Mouse (Mus musculus): ENCODE results near the gene Ppp1r9b. TPM values are rescaled to one million over a fixed set of nuclear protein-coding genes. Genes with fewer than 3 reads are reported as not detected.

The Ppp1r9b gene
- polyA plus RNA-seq, 1 experiment from 2014 or later = 4.9 TPM

DNA sequence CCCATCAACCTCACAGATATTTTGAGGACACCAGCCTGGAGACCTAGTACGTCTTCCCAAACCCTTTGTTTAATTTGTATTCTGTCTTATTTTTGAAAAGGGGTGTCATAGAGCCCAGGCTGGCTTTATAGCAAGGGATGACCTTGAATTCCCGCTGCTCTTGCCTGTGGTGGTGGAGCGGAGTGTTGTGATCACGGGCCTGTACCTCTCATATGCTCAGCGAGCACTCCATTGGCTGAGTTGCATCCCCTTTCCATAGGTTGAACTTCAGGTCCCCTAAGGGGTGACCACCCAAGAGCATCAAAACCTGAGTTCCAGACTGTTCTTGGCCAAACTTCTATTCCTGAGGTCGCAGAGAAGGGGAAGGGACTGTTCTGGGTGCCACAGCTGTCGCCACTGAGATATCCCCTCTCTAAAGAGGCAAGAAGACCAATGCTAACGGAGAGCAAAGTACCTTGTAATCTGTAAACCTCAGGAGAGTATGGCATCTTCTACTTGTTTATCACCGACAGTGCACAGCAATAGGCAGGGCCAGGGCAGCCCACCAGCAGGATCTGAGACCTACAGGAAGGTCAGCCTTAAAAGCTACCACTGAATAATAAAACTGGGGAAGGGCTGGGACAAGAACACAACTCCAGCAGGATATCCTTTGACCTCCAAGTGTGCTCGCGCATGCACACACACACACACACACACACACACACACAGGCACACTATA lies 11.2 kb upstream of the Ppp1r9b start:
- no peak; the same call in 1 of the 2 replicates for ATAC-seq (ENCODE audit: low FRiP score, low TSS enrichment)
- no peak overlapping the region for H3K9ac ChIP-seq (ENCODE audit: low read length)

DNA sequence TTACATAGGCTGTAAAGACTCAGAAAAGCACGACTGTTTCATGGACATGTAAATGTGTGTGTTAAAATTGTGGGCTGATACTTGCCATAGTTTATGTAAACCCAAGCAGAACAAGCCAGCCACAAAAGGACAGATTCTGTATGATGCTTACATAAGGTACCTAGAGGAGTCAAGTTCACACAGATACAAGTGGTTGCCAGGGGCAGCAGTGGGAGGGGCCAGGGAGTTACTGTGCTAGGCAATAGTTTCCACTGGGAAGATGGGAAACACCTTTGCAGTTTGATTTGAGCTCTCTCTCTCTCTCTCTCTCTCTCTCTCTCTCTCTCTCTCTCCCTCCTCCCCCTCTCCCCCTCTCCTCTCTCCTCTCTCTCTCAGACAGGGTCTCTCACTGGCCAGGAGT lies 5.7 kb upstream of the Ppp1r9b start:
- WGBS = 31% methylated on average over 1 of the region's 1 CpGs
- H3K27ac ChIP-seq (replicated peaks) = no peak overlapping the region
- no peaks in the 10 kb centered on the region for H3K9me3 ChIP-seq (ENCODE audit: control insufficient read depth, low read length)
- DNase-seq (ENCODE audit: low spot score) (no peak), ATAC-seq (ENCODE audit: low FRiP score, low TSS enrichment) (no peak)
- no peak overlapping the region for H3K9ac ChIP-seq (ENCODE audit: low read length)
- TF ChIP-seq EP300 (optimal IDR thresholded peaks at IDR 0.05) (no peak), CTCF (IDR thresholded peaks at IDR 0.05; ENCODE audit: low read depth) (no peak)
- no peaks in the 10 kb centered on the region for H3K27me3 ChIP-seq (ENCODE audit: control insufficient read depth, insufficient read depth, low read length)
- H3K4me1 ChIP-seq (replicated peaks; ENCODE audit: control insufficient read depth, insufficient read depth) = peaks cover 5% of the 10 kb centered on the region; the same call in 1 of the 2 replicates
- H3K36me3 ChIP-seq (ENCODE audit: control insufficient read depth, insufficient read depth, low read length) = no peaks in the 10 kb centered on the region
- no peak overlapping the region for H3K4me2 ChIP-seq (replicated peaks; ENCODE audit: low read depth)
- H3K4me3 ChIP-seq (ENCODE audit: low read depth, low read length) = no peak overlapping the region

More for the DNA sequence above, 11.2 kb upstream of the Ppp1r9b start:
- no peaks in the 10 kb centered on the region for H3K4me1 ChIP-seq (replicated peaks; ENCODE audit: control insufficient read depth, insufficient read depth)
- H3K27ac ChIP-seq (replicated peaks) = no peak overlapping the region
- DNase-seq (ENCODE audit: low spot score) = no peak
- no peaks in the 10 kb centered on the region for H3K9me3 ChIP-seq (ENCODE audit: control insufficient read depth, low read length)
- no peak for TF ChIP-seq EP300 (optimal IDR thresholded peaks at IDR 0.05)
- no peak for TF ChIP-seq CTCF (IDR thresholded peaks at IDR 0.05; ENCODE audit: low read depth)
- WGBS = 79% methylated on average over 11 of the region's 11 CpGs
- H3K4me2 ChIP-seq (replicated peaks; ENCODE audit: low read depth) = no peak overlapping the region
- H3K4me3 ChIP-seq (ENCODE audit: low read depth, low read length) = no peak overlapping the region
- H3K27me3 ChIP-seq (ENCODE audit: control insufficient read depth, insufficient read depth, low read length) = no peaks in the 10 kb centered on the region
- H3K36me3 ChIP-seq (ENCODE audit: control insufficient read depth, insufficient read depth, low read length) = no peaks in the 10 kb centered on the region

DNA sequence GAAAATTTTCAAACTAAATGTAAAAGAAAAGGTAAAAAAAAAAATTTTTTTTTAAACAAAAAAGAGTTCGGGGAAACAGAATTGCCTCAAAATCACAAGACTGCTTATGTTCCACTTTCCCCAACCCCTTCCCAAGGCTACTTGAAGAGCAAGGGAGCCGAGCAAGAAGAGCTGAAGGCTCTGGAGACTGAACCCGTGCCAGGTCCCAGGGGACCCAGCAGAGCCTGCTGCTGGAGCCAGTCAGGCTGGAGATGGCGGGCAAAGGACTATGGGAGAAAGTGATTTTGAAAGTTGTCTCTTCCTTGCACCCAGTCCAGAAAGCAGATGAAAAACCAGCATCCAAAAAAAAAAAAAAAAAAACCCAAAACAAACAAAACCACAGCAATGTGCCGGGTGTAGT lies 5.0 kb upstream of the Ppp1r9b start:
- H3K27ac ChIP-seq (replicated peaks) = no peak overlapping the region
- H3K4me1 ChIP-seq (replicated peaks; ENCODE audit: control insufficient read depth, insufficient read depth) = peaks cover 5% of the 10 kb centered on the region; the same call in 1 of the 2 replicates
- TF ChIP-seq CTCF (IDR thresholded peaks at IDR 0.05; ENCODE audit: low read depth) (no peak), EP300 (optimal IDR thresholded peaks at IDR 0.05) (no peak)
- no peak overlapping the region for H3K4me3 ChIP-seq (ENCODE audit: low read depth, low read length)
- H3K4me2 ChIP-seq (replicated peaks; ENCODE audit: low read depth) = no peak overlapping the region
- no peaks in the 10 kb centered on the region for H3K9me3 ChIP-seq (ENCODE audit: control insufficient read depth, low read length)
- ATAC-seq (ENCODE audit: low FRiP score, low TSS enrichment) (no peak), DNase-seq (ENCODE audit: low spot score) (no peak)
- 68% methylated on average over 5 of the region's 5 CpGs for WGBS
- no peak overlapping the region for H3K9ac ChIP-seq (ENCODE audit: low read length)
- no peaks in the 10 kb centered on the region for H3K27me3 ChIP-seq (ENCODE audit: control insufficient read depth, insufficient read depth, low read length)
- no peaks in the 10 kb centered on the region for H3K36me3 ChIP-seq (ENCODE audit: control insufficient read depth, insufficient read depth, low read length)

DNA sequence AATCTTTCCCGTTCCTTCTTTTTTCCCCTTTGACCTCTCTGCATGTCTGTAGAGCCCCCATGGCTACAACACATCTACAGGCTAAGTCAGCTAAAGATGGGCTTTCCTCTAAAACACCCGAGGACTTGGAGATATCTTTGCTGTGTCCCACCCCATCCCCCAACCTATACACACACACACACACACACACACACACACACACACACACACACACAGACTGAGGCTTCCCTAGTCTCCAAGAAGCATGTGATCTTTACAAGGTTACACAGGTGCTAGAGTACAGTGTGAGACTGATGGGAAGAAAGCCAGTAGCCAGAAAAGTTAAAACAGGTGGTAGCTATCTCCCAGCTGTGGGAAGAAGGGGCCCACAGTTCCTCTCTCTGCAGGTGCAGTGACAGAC lies 4.4 kb upstream of the Ppp1r9b start:
- Histone ChIP-seq H3K36me3 (ENCODE audit: control insufficient read depth, insufficient read depth, low read length) (no peaks in the 10 kb centered on the region), H3K4me1 (replicated peaks; ENCODE audit: control insufficient read depth, insufficient read depth) (peaks cover 5% of the 10 kb centered on the region; the same call in 1 of the 2 replicates), H3K9ac (ENCODE audit: low read length) (no peak overlapping the region), H3K4me3 (ENCODE audit: low read depth, low read length) (no peak overlapping the region), H3K4me2 (replicated peaks; ENCODE audit: low read depth) (no peak overlapping the region), H3K27ac (replicated peaks) (no peak overlapping the region), H3K27me3 (ENCODE audit: control insufficient read depth, insufficient read depth, low read length) (no peaks in the 10 kb centered on the region), H3K9me3 (ENCODE audit: control insufficient read depth, low read length) (no peaks in the 10 kb centered on the region)
- DNase-seq (ENCODE audit: low spot score) = no peak
- no peak for ATAC-seq (ENCODE audit: low FRiP score, low TSS enrichment)
- 66% methylated on average over 2 of the region's 2 CpGs for WGBS
- TF ChIP-seq EP300 (optimal IDR thresholded peaks at IDR 0.05) (no peak), CTCF (IDR thresholded peaks at IDR 0.05; ENCODE audit: low read depth) (no peak)

DNA sequence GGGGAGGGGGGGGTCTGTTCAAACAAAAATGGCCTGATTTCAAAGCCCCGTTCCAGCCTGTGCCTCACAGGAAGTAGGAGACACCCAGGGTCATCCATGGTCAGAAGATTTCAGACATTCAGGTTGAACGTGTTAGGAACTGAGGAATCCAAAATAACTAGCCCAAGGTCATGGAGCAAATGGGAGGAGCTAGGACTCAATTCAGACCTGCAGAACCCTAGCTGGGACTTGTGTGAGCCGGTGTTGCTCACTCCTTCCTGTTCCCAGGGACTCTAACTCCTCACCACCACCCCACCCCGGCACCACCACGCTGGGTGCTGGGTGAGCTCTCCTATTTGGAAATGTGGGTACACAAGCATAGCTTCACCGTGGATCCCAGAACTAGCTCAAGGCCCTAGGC lies 3.5 kb upstream of the Ppp1r9b start:
- TF ChIP-seq CTCF (IDR thresholded peaks at IDR 0.05; ENCODE audit: low read depth) = no peak
- no peak for TF ChIP-seq EP300 (optimal IDR thresholded peaks at IDR 0.05)
- Histone ChIP-seq H3K27me3 (ENCODE audit: control insufficient read depth, insufficient read depth, low read length) (no peaks in the 10 kb centered on the region), H3K36me3 (ENCODE audit: control insufficient read depth, insufficient read depth, low read length) (no peaks in the 10 kb centered on the region), H3K27ac (replicated peaks) (0 out of 2 replicates have a peak overlapping the region, but pooled peaks have one; percentile 35), H3K4me1 (replicated peaks; ENCODE audit: control insufficient read depth, insufficient read depth) (peaks cover 5% of the 10 kb centered on the region; the same call in 1 of the 2 replicates), H3K9ac (ENCODE audit: low read length) (no peak overlapping the region), H3K4me2 (replicated peaks; ENCODE audit: low read depth) (no peak overlapping the region), H3K9me3 (ENCODE audit: control insufficient read depth, low read length) (no peaks in the 10 kb centered on the region), H3K4me3 (ENCODE audit: low read depth, low read length) (no peak overlapping the region)
- DNase-seq (ENCODE audit: low spot score) = no peak
- ATAC-seq (ENCODE audit: low FRiP score, low TSS enrichment) = no peak
- WGBS = 42% methylated on average over 6 of the region's 6 CpGs

DNA sequence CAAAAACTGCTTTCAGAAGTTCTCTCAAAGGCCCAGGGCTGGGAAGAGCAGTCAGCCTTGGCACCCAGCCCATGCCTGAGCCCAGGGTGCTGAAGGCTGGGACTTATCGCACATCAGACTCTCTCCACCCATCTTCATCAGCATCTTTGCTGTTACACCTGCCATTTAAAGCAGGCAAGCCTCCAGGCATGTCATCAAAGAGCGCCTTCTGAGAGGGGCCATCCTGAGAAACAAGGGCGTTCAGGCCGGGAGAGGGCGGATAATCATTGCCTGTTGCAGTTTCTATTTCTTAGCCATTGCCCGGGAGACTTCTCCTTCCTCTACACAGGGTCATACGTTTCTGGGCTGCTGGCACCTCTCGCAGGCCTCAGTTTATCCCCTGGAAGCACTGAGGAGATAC lies 3.0 kb upstream of the Ppp1r9b start:
- no peak overlapping the region for H3K4me3 ChIP-seq (ENCODE audit: low read depth, low read length)
- 73% methylated on average over 8 of the region's 8 CpGs for WGBS
- peaks cover 5% of the 10 kb centered on the region; the same call in 1 of the 2 replicates for H3K4me1 ChIP-seq (replicated peaks; ENCODE audit: control insufficient read depth, insufficient read depth)
- peak overlapping the region; percentile 89 for H3K27ac ChIP-seq (replicated peaks)
- DNase-seq (ENCODE audit: low spot score) (no peak), ATAC-seq (ENCODE audit: low FRiP score, low TSS enrichment) (no peak)
- H3K4me2 ChIP-seq (replicated peaks; ENCODE audit: low read depth) = no peak overlapping the region
- H3K9ac ChIP-seq (ENCODE audit: low read length) = no peak overlapping the region
- H3K36me3 ChIP-seq (ENCODE audit: control insufficient read depth, insufficient read depth, low read length) = no peaks in the 10 kb centered on the region
- H3K27me3 ChIP-seq (ENCODE audit: control insufficient read depth, insufficient read depth, low read length) = no peaks in the 10 kb centered on the region
- TF ChIP-seq EP300 (optimal IDR thresholded peaks at IDR 0.05) (no peak), CTCF (IDR thresholded peaks at IDR 0.05; ENCODE audit: low read depth) (no peak)
- no peaks in the 10 kb centered on the region for H3K9me3 ChIP-seq (ENCODE audit: control insufficient read depth, low read length)
